Mouse (Mus musculus) liver, postnatal 0 days (tissue): ENCODE measurements around the gene Nectin4. TPM values are rescaled to one million over a fixed set of nuclear protein-coding genes. Genes with fewer than 3 reads are reported as not detected.

Source experiments
- ATAC-seq: fragments of 200-750 bp; cut with Nextera tagmentation; 2 replicates; pipeline ENCODE4 v1.8.0; 2017; ENCODE audit warnings: mild to moderate bottlenecking, moderate library complexity
- DNase-seq: peaks from one replicate; pipeline ENCODE4 v3.0.0-alpha.2; 2016
- H3K27ac ChIP-seq: fragments of 300-500 bp; sonication (generic); 2 replicates; pipeline ENCODE4 v1.5.1; 2014; ENCODE audit warnings: antibody characterized with exemption, moderate library complexity, mild to moderate bottlenecking, low read depth
- H3K27me3 ChIP-seq: fragments of 300-500 bp; sonication (generic); 2 replicates; pipeline ENCODE4 v1.6.1; 2014; ENCODE audit warnings: low read length, control low read depth, mixed read lengths; ENCODE audit not compliant: insufficient read depth
- H3K36me3 ChIP-seq: fragments of 300-500 bp; sonication (generic); replicated peaks from 2 replicates; pipeline ENCODE4 v1.6.1; 2014; ENCODE audit warnings: mild to moderate bottlenecking, control low read depth, low read length, moderate library complexity, mixed read lengths; ENCODE audit not compliant: insufficient read depth
- H3K4me1 ChIP-seq: fragments of 300-500 bp; sonication (generic); 2 replicates; pipeline ENCODE4 v1.6.1; 2014; ENCODE audit warnings: antibody characterized with exemption, mild to moderate bottlenecking, control low read depth; ENCODE audit not compliant: insufficient read depth
- H3K4me2 ChIP-seq: fragments of 300-500 bp; sonication (generic); 2 replicates; pipeline ENCODE4 v1.6.1; 2014; ENCODE audit warnings: low read depth, mild to moderate bottlenecking, low read length, moderate library complexity, mixed read lengths
- H3K4me3 ChIP-seq: fragments of 300-500 bp; sonication (generic); 2 replicates; pipeline ENCODE4 v1.5.1; 2014; ENCODE audit warnings: low read depth, low read length
- H3K9ac ChIP-seq: fragments of 300-500 bp; sonication (generic); replicated peaks from 2 replicates; pipeline ENCODE4 v1.6.1; 2014; ENCODE audit warnings: mild to moderate bottlenecking, moderate library complexity
- H3K9me3 ChIP-seq: fragments of 300-500 bp; sonication (generic); 2 replicates; pipeline ENCODE4 v1.6.1; 2016; ENCODE audit warnings: mild to moderate bottlenecking, control low read depth, low read length, mixed read lengths
- CTCF ChIP-seq: sonication (generic); IDR thresholded peaks from 2 replicates; pipeline ENCODE4 v1.5.1; 2016; ENCODE audit warnings: antibody characterized with exemption, low read depth
- EP300 ChIP-seq: IDR thresholded peaks from 2 replicates; pipeline ENCODE4 v1.6.1; 2016; ENCODE audit warnings: antibody characterized with exemption, low read depth, mild to moderate bottlenecking
- WGBS: fragments of 180-500 bp; shearing (Covaris S2); extraction: QIAGEN DNeasy Blood & Tissue Kit; methylation state at CpG from one replicate; pipeline ENCODE4 v1.1.7; 2014; ENCODE audit not compliant: insufficient replicate concordance; 5-methylcytosine and 5-hydroxymethylcytosine counted together
- polyA plus RNA-seq: library from polyadenylated mRNA; unstranded; fragments of >200 nt; fragmentation: Nextera tagmentation; extraction: Ambion mirVana; gene quantifications from 2 replicates; pipeline ENCODE4 v1.2.1, GENCODE M21; 2015

Nectin4 gene
- polyA plus RNA-seq, 1 experiment from 2014 or later, result 0.22 TPM

- TF ChIP-seq CTCF (peak; percentile 17; the same call in 1 of the 2 replicates), EP300 (peak; percentile 71)
- peak; percentile 94 for ATAC-seq
- Histone ChIP-seq H3K27ac (peak within 1 kb of the TSS; percentile 86), H3K4me1 (peaks cover 27% of the 10 kb centered on the region), H3K4me2 (peak within 1 kb of the TSS; percentile 73), H3K27me3 (no peaks in the 10 kb centered on the region), H3K9me3 (no peaks in the 10 kb centered on the region), H3K4me3 (peak within 1 kb of the TSS; percentile 51), H3K9ac (peak within 1 kb of the TSS; percentile 62), H3K36me3 (no peaks in the 10 kb centered on the region)
- DNase-seq, result peak; percentile 90
- WGBS, result 2% methylated on average over 43 of the region's 46 CpGs
Observed at GRCm38 (mm10) chr1:171437264-171438013, 67.5 kb downstream of the Nectin4 start, which contains the start of gene F11r. Gene F11r, plus strand, starts transcription at chr1:171437535.

Other genes starting within 250 kb of the Nectin4 start
- gene Sdhc, start 219.5 kb upstream of the Nectin4 start, polyA plus RNA-seq, result 207 and 212 TPM in 2 replicates
- gene Mpz, start 219.4 kb upstream of the Nectin4 start, polyA plus RNA-seq, result 0.05 and 0.12 TPM in 2 replicates
- 6.7 and 8.2 TPM in 2 replicates for gene Pcp4l1, start 173.8 kb upstream of the Nectin4 start, polyA plus RNA-seq
- gene Nr1i3, start 156.1 kb upstream of the Nectin4 start, polyA plus RNA-seq, result 49.6 and 53.1 TPM in 2 replicates
- gene Tomm40l, start 147.6 kb upstream of the Nectin4 start, polyA plus RNA-seq, result 5.7 and 6.6 TPM in 2 replicates
- 20,306 and 20,852 TPM in 2 replicates for gene Apoa2, start 145.0 kb upstream of the Nectin4 start, polyA plus RNA-seq
- gene Fcer1g, start 135.7 kb upstream of the Nectin4 start, polyA plus RNA-seq, result 171 and 176 TPM in 2 replicates
- gene Adamts4, start 119.7 kb upstream of the Nectin4 start, polyA plus RNA-seq, result 0.41 and 0.51 TPM in 2 replicates
- gene Ndufs2, start 118.7 kb upstream of the Nectin4 start, polyA plus RNA-seq, result 158 and 170 TPM in 2 replicates
- gene B4galt3, start 99.8 kb upstream of the Nectin4 start, polyA plus RNA-seq, result 16.0 and 16.7 TPM in 2 replicates
- 61.5 and 69.6 TPM in 2 replicates for gene Ppox, start 88.9 kb upstream of the Nectin4 start, polyA plus RNA-seq
- 13.9 and 15.1 TPM in 2 replicates for gene Usp21, start 82.1 kb upstream of the Nectin4 start, polyA plus RNA-seq
- 58.1 and 59.6 TPM in 2 replicates for gene Ufc1, start 75.1 kb upstream of the Nectin4 start, polyA plus RNA-seq
- gene Dedd, start 41.0 kb upstream of the Nectin4 start, polyA plus RNA-seq, result 16.4 and 17.7 TPM in 2 replicates
- 73.4 and 74.6 TPM in 2 replicates for gene Nit1, start 24.5 kb upstream of the Nectin4 start, polyA plus RNA-seq
- 46.2 and 47.7 TPM in 2 replicates for gene Pfdn2, start 24.4 kb upstream of the Nectin4 start, polyA plus RNA-seq
- gene Klhdc9, start 9.3 kb upstream of the Nectin4 start, polyA plus RNA-seq, result 0.59 and 0.60 TPM in 2 replicates
- 5.6 and 7.0 TPM in 2 replicates for gene Arhgap30, start 18.9 kb downstream of the Nectin4 start, polyA plus RNA-seq
- gene Usf1, start 41.2 kb downstream of the Nectin4 start, polyA plus RNA-seq, result 22.6 and 25.4 TPM in 2 replicates
- gene Tstd1, start 48.8 kb downstream of the Nectin4 start, polyA plus RNA-seq, result 36.5 and 37.8 TPM in 2 replicates
- gene F11r, start 67.4 kb downstream of the Nectin4 start, polyA plus RNA-seq, result 57.9 and 61.7 TPM in 2 replicates
- gene Alyref2, start 133.4 kb downstream of the Nectin4 start, polyA plus RNA-seq, result 8.4 and 8.9 TPM in 2 replicates
- not detected in 2 replicates for gene Itln1, start 165.2 kb downstream of the Nectin4 start, polyA plus RNA-seq
- 0.85 and 1.1 TPM in 2 replicates for gene Cd244a, start 189.1 kb downstream of the Nectin4 start, polyA plus RNA-seq
- gene Ly9, start 237.3 kb downstream of the Nectin4 start, polyA plus RNA-seq, result 1.4 and 2.2 TPM in 2 replicates